Mouse (Mus musculus) stomach, postnatal 0 days (tissue): ENCODE data around the gene Efnb2.

Experiments
- CTCF ChIP-seq: IDR thresholded peaks from 2 replicates; pipeline ENCODE4 v1.5.1; 2016; ENCODE audit warnings: antibody characterized with exemption, low read depth, mild to moderate bottlenecking, moderate library complexity
- EP300 ChIP-seq: optimal IDR thresholded peaks from 2 replicates; pipeline ENCODE3; 2016; ENCODE audit warnings: antibody characterized with exemption

DNA sequence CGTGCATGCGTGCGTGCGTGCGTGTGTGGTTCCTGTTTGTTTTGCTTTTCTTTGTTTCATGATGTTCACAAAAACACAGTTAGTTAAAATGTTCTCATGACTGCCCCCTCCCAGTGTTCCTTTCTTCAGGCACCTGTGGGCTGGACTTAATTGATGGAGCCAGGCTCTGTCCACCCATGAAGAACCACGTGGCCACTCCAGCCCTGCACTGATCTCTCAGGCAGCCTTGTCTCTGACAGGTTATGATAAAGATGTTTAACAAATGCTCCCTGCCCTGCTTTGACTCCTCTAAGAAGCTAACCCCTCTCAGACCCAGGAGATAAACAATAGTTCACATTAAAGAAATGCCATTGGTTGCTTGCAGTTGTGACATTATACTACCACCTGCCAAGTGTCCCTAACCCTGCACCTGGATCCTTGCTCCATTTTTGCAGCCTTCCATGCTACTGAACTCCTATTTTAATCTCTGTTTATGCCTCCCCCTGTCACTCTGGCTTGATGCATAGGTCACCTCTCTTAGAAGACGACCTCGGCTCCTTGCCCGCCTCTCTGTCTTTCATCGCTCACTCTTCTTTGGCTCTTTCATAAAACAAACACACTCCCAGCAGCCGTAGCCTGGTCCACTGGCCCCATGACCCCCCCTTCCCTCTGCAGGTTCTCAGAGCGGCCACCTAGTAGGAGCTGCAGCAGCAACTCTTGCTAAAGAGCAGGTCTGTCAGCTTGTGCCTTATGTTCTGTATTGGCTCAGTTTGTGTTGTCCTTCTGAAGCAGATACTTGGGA lies 65.0 kb downstream of the Efnb2 start:
- TF ChIP-seq CTCF = no peak
- TF ChIP-seq EP300 = no peak
